Mouse (Mus musculus): ENCODE data around the gene 1700023F06Rik.

Gene 1700023F06Rik

DNA sequence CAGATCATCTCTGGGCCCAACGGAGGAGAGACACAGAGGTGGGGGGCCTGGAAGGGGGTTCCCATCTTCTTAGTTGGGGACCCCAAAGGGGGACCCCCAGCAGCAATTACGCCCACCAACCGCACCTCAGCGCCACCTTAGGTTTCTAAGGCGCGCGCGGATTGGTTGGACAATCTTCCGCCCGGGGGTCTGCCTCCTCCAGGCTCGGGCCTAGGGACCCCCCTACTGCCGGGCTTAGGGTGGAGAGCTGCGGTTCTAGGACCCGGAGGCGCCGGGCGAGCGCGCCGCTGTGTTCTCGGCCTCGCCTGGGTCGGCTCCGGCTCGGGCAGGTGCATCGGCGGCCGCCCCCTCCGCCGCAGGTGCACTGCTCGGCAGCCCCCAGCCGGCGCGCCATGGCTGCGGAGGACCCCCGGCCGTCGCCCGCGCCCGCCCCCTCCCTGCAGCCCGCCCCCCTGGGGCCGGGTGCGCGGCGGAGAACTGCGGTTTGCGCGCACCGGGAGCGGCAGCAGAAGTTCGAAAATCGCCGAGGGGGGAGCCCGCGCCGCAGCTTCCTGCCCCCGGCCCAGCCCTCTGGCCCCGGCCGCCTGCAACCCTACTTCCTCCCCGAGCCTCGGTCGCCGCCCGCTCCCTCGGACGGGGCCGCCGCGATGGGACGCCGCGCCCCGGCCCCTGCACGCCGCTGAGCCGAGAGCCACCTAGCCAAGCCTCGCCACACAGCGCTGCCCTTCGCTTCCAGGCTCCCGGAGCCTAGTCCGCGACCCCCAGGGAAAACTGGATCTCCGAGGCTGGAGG is 37.7 kb downstream of the 1700023F06Rik start, which contains the start of gene Fmnl1:
TSS of gene Fmnl1 (plus strand) at position 614 of the 792 bp plus-strand sequence.
- 0 out of 2 replicates have a peak, but pooled peaks have one; percentile 32 for ATAC-seq (ENCODE audit: insufficient number of reproducible peaks, low FRiP score, low TSS enrichment)

DNA sequence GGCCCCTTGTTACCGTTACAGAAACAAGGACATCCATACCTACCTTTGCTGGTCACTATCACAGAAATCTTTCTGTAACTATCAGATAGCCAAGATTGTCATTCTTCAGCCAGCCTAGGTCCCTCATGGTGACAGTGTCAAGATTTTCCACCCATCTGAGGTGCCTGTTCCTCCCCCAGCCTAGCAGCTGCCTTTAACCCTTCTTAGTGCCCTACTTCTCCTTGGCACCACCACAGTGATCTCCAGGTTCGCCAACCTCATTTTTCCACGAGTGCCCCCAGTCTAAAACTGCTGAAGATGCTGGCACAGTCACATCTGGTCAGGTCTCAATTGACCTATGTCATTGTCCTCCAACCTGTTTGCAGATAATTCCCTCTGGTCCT is 38.3 kb downstream of the 1700023F06Rik start:
- no peak for ATAC-seq (ENCODE audit: insufficient number of reproducible peaks, low FRiP score, low TSS enrichment)

DNA sequence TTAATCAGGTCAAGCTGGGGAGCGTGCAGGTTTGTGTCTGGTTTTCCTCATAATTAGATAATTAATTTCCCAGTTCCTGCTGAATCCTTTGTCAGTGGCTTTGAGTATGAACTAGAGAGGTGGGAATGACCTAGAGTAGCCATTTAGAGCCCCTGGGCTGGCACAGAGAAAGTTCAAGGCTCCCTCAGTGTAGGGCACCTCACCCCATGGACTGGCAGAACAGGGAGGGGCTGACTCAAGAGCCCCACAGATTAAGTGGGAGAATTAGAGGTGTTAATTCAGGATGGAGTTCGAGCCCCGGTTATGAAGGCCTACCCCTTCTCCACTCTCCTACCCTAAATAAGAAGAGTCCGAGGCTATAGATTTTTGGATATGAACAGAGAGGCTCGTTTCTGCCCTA is 38.7 kb downstream of the 1700023F06Rik start:
- no peak for ATAC-seq (ENCODE audit: insufficient number of reproducible peaks, low FRiP score, low TSS enrichment)

DNA sequence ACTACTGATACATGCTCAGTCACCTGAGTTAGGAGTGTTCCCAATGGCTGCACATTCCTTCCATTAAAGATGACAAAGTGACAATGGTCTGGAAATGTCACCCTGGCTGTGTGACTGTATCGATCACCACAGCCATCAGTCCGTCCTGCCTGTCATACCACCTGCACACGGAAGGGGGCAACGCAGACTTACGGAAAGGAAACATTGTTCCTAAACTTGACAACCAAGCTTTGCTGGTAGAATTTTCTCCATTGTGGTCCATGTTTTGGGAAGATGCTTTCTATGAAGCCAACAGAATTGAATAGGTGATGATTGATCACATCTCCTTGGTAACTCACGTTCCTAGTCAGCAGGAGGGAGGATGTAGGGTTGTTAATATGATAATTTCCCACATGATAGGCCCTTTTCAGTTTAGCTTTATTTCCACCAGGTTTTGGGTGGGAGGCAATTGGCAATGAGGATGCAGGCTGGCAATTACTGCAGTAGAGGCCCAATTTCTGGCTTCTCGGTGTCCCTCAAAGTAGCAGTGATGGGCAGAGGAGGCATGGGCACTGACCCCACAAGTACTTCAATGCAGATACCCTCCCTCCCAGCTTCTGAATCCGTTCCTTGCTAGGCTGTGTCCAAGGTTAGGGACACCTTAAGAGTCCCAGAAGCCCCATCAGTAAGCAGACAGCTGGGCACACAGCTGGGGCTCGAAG is 39.5 kb downstream of the 1700023F06Rik start:
- no peak; the same call in 1 of the 2 replicates for ATAC-seq (ENCODE audit: insufficient number of reproducible peaks, low FRiP score, low TSS enrichment)

DNA sequence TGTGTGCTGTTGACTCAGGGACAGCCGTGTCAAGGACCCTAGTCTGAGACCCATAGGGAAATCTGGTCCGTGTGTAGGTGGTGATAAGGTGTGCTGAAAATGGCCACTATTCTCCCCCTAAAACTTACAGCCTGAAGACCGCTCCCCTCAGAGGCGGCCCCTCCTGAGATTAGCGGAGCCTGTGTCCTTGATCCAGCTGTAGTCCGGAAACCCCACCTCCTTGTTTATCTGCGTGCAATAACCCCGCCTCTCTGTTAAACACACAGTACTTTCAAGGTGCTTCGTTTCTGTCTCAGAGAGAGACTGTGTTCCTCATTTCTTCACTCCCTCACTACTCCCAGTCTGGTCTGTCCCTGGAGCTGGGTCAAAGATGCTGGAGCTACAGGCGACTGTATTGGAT is 44.0 kb downstream of the 1700023F06Rik start:
- ATAC-seq (ENCODE audit: insufficient number of reproducible peaks, low FRiP score, low TSS enrichment): no peak

DNA sequence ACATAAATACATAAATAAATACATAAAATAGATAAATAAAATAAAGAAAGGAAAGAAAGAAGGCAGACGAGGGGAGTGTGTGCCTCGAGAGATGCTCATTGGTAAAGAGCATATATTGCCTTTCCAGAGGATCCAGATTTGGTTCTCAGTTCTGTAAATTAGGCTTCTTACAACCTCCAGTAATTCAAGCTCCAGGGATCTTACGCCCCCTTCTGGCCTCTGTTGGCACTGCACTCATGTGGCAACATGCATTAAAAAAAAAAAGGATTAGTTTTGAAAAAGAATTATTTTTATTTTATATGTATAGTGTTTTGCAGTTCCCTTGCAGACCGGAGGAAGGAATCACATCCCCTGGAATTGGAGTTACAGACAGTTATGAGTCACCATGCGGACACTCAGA is 46.2 kb downstream of the 1700023F06Rik start:
- ATAC-seq (ENCODE audit: insufficient number of reproducible peaks, low FRiP score, low TSS enrichment): no peak

DNA sequence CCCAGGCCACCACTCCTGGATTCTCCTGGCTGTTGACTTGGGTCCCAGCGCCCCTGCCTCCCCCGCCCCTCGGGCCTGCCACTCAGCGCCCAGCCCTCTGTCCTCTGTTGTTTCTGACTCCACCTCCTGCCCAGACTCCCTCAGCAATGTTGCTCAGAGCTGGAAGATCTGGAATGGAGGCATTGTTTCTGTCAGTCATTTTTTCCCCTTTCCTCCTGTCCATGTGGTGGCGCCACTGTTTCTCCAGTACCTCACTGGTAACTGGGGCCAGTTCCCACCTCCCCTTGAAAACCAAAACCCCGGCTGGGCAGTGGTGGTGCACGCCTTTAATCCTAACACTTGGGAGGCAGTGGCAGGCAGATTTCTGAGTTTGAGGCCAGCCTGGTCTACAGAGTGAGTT is 46.9 kb downstream of the 1700023F06Rik start:
- no peak for ATAC-seq (ENCODE audit: insufficient number of reproducible peaks, low FRiP score, low TSS enrichment)

DNA sequence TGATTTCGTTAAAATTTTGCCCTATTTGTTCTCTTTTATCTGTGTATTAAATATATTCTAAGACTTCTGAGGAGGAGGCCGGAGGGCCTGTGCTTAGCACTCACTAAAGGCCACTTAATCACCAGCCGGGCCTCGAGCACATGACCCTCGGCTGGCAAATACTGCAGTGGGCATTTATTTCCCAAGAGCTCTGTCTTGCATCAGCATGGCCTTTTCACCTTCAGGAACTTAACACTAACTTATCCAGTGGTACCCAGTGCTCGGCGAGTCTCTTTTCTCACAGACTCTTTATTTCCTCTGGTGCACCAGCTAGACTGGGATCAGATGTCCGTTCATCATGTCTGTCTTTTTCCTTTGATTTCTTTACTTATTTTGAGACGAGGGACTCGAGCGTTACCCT is 47.6 kb downstream of the 1700023F06Rik start:
- no peak for ATAC-seq (ENCODE audit: insufficient number of reproducible peaks, low FRiP score, low TSS enrichment)

DNA sequence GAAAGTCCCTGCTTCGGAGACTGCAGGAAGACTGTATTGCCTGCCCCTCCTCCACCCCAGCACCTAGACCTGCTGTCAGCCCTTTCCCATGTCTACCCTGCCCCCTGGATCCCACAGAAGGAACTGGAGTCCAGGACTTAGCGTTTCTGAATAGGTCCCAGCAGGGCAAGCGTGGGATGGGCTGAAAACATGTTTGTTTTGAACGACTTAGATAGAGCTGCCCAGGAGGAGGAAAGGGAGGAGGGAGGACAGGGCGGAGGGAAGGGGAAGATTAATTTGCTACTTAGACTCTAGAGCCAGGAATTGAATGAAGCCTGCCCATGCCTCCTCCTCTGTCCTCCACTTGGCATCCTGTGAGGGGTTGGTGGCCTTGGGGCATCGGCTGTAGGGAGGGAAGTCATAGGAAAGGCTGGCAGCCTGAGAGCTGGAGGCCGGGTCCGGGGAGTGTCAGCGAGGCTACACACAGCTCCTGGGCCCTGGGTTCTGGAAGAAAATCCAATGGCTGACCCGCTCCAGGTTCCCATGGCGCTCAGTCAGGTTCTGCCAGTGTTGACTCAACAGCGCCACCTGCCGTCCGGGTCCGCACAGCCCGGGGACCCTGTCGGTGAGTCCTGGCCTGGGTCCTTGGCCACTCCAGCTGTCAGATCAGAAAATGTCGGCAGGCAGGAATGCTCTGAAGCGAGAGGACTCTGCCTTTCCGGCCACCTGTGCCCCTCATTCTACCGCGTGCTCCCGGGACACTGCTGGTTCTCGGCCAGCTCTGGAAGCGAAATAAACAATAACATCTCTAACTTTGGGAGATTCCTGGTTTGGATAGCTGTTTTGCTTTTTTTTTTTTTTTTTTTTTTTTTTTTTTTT is 49.5 kb downstream of the 1700023F06Rik start:
- ATAC-seq (ENCODE audit: insufficient number of reproducible peaks, low FRiP score, low TSS enrichment): peak; percentile 90

DNA sequence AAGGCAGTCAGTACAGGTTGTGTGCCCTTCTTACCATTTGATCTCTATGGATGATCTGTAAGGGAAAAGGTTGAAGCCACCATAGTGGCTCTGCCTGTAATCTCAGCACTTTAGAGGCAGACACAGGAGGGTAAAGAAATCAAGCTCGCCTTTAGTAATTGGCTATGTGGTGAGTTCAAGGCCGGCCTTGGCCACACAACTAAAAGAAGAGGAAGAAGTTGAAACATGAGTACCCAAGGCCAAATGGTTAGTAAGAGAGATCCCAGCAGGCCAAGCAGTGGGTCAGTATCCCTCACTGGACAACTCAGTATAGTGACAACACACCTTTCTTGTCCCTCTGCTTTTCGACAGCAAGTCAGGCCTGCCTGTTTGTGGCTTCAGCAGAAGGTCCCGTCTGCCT is 58.6 kb downstream of the 1700023F06Rik start:
- ATAC-seq (ENCODE audit: insufficient number of reproducible peaks, low FRiP score, low TSS enrichment): no peak

Data from cerebellum, adult (tissue).